Mouse (Mus musculus): ENCODE results near the gene Atp6v0c.

DNA sequence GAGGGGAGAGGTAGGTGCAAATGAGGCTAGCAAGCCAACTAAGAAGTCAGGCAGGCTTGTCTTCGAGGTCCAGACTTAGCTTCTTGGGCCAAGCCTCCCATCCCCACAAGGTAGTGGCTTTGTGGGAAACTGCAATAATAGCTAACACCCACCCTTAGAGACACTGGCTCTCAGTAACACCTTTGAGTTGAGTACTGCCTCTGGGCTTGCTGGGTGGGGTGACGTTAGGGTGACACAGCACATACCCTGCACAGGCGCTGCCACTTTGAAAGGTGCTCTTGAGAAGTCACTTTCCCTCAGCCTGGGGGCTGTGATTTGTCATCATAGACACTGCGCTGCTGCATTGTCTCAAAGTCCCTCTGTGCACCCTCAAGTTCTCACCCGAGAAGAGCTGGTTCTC, 24.3 kb upstream of the Atp6v0c start:
- TF ChIP-seq CTCF (IDR thresholded peaks at IDR 0.05; ENCODE audit: borderline replicate concordance, extremely low read depth, insufficient read depth, insufficient read length), result no peak
- no peak for TF ChIP-seq POLR2A (IDR thresholded peaks at IDR 0.05; ENCODE audit: borderline replicate concordance, extremely low read depth, insufficient read depth, insufficient read length, poor library complexity, severe bottlenecking)

Data from brain, embryonic 14.5 days (tissue).